Mouse (Mus musculus): ENCODE measurements around the gene Dlx6. TPM values are rescaled to one million over a fixed set of nuclear protein-coding genes. Genes with fewer than 3 reads are reported as not detected.

Dlx6 gene
- not detected for polyA plus RNA-seq (2012; fragmentation: generic; extraction: Trizol)

GRCm38 (mm10) chr6:6863160-6863870 lies at the start of gene Dlx6:
TSS of gene Dlx6 (plus strand) at chr6:6863334.
- Histone ChIP-seq H3K36me3 (ENCODE audit: control insufficient read depth, insufficient read depth) (no peaks in the 10 kb centered on the region), H3K4me2 (ENCODE audit: low read depth) (no peak within 1 kb of the TSS), H3K79me2 (ENCODE audit: control insufficient read depth, insufficient read depth) (no peaks in the 10 kb centered on the region), H3K4me3 (no peak within 1 kb of the TSS), H3ac (ENCODE audit: control insufficient read depth, insufficient read length) (no peak within 1 kb of the TSS), H3K27me3 (ENCODE audit: control insufficient read depth, insufficient read depth, insufficient read length) (peaks cover 48% of the 10 kb centered on the region)
- TF ChIP-seq E2F4 (IDR thresholded peaks at IDR 0.05; ENCODE audit: insufficient read depth) (no peak), MYOG (IDR thresholded peaks at IDR 0.05; ENCODE audit: control insufficient read depth in 1 of 3, insufficient read depth in 1 of 3, insufficient read length in 2 of 3, low read depth in 2 of 3) (no peak)

- TF ChIP-seq CEBPB (IDR thresholded peaks at IDR 0.05; ENCODE audit: insufficient read depth, poor library complexity, severe bottlenecking) (no peak), MYOD1 (IDR thresholded peaks at IDR 0.05; ENCODE audit: control insufficient read depth in 1 of 3, insufficient read length in 2 of 3, low read depth in 2 of 3) (no peak), POLR2A (IDR thresholded peaks at IDR 0.05; ENCODE audit: insufficient read length, low read depth) (no peak), TCF12 (IDR thresholded peaks at IDR 0.05; ENCODE audit: insufficient read depth, poor library complexity, severe bottlenecking) (no peak), MYOG (IDR thresholded peaks at IDR 0.05; ENCODE audit: control insufficient read depth in 1 of 3, insufficient read depth in 1 of 3, insufficient read length in 2 of 3, low read depth in 2 of 3) (no peak), SRF (IDR thresholded peaks at IDR 0.05; ENCODE audit: control insufficient read depth, insufficient read length, low read depth) (no peak), USF1 (IDR thresholded peaks at IDR 0.05; ENCODE audit: low read depth) (no peak), MAX (IDR thresholded peaks at IDR 0.05; ENCODE audit: low read depth) (no peak), REST (IDR thresholded peaks at IDR 0.05; ENCODE audit: insufficient read depth, insufficient read length) (no peak), TCF3 (IDR thresholded peaks at IDR 0.05; ENCODE audit: insufficient read length, low read depth) (no peak), POLR2AphosphoS2 (IDR thresholded peaks at IDR 0.05; ENCODE audit: insufficient read length, low read depth) (no peak), E2F4 (IDR thresholded peaks at IDR 0.05; ENCODE audit: insufficient read depth) (no peak)
- no peak overlapping the region for H3K4me3 ChIP-seq
- H3ac ChIP-seq (ENCODE audit: control insufficient read depth, insufficient read length) = no peak overlapping the region
- H3K4me2 ChIP-seq (ENCODE audit: low read depth) = no peak overlapping the region
- no peaks in the 10 kb centered on the region for H3K27me3 ChIP-seq (ENCODE audit: control insufficient read depth, insufficient read depth, insufficient read length)
- H3K36me3 ChIP-seq (ENCODE audit: control insufficient read depth, insufficient read depth) = no peaks in the 10 kb centered on the region
- no peaks in the 10 kb centered on the region for H3K79me2 ChIP-seq (ENCODE audit: control insufficient read depth, insufficient read depth)
These were observed 46.3 kb upstream of the Dlx6 start for GRCm38 (mm10) chr6:6816821-6817220.

GRCm38 (mm10) chr6:6818036-6818788 lies 44.9 kb upstream of the Dlx6 start:
- Histone ChIP-seq H3K4me3 (no peak overlapping the region), H3K4me2 (ENCODE audit: low read depth) (no peak overlapping the region), H3K36me3 (ENCODE audit: control insufficient read depth, insufficient read depth) (no peaks in the 10 kb centered on the region), H3ac (ENCODE audit: control insufficient read depth, insufficient read length) (no peak overlapping the region), H3K79me2 (ENCODE audit: control insufficient read depth, insufficient read depth) (no peaks in the 10 kb centered on the region), H3K27me3 (ENCODE audit: control insufficient read depth, insufficient read depth, insufficient read length) (no peaks in the 10 kb centered on the region)
- TF ChIP-seq SRF (IDR thresholded peaks at IDR 0.05; ENCODE audit: control insufficient read depth, insufficient read length, low read depth) (no peak), MYOG (IDR thresholded peaks at IDR 0.05; ENCODE audit: control insufficient read depth in 1 of 3, insufficient read depth in 1 of 3, insufficient read length in 2 of 3, low read depth in 2 of 3) (no peak), REST (IDR thresholded peaks at IDR 0.05; ENCODE audit: insufficient read depth, insufficient read length) (no peak), TCF3 (IDR thresholded peaks at IDR 0.05; ENCODE audit: insufficient read length, low read depth) (no peak)

GRCm38 (mm10) chr6:6819134-6819533 lies 44.0 kb upstream of the Dlx6 start:
- no peak overlapping the region for H3K4me2 ChIP-seq (ENCODE audit: low read depth)
- no peaks in the 10 kb centered on the region for H3K27me3 ChIP-seq (ENCODE audit: control insufficient read depth, insufficient read depth, insufficient read length)

More at GRCm38 (mm10) chr6:6819134-6819533, 44.0 kb upstream of the Dlx6 start:
- Histone ChIP-seq H3K36me3 (ENCODE audit: control insufficient read depth, insufficient read depth) (no peaks in the 10 kb centered on the region), H3K79me2 (ENCODE audit: control insufficient read depth, insufficient read depth) (no peaks in the 10 kb centered on the region), H3K4me3 (no peak overlapping the region), H3ac (ENCODE audit: control insufficient read depth, insufficient read length) (no peak overlapping the region)
- TF ChIP-seq POLR2AphosphoS2 (IDR thresholded peaks at IDR 0.05; ENCODE audit: insufficient read length, low read depth) (no peak), USF1 (IDR thresholded peaks at IDR 0.05; ENCODE audit: low read depth) (no peak), CEBPB (IDR thresholded peaks at IDR 0.05; ENCODE audit: insufficient read depth, poor library complexity, severe bottlenecking) (no peak), MAX (IDR thresholded peaks at IDR 0.05; ENCODE audit: low read depth) (no peak), REST (IDR thresholded peaks at IDR 0.05; ENCODE audit: insufficient read depth, insufficient read length) (no peak), TCF3 (IDR thresholded peaks at IDR 0.05; ENCODE audit: insufficient read length, low read depth) (no peak), MYOD1 (IDR thresholded peaks at IDR 0.05; ENCODE audit: control insufficient read depth in 1 of 3, insufficient read length in 2 of 3, low read depth in 2 of 3) (no peak), E2F4 (IDR thresholded peaks at IDR 0.05; ENCODE audit: insufficient read depth) (no peak), MYOG (IDR thresholded peaks at IDR 0.05; ENCODE audit: control insufficient read depth in 1 of 3, insufficient read depth in 1 of 3, insufficient read length in 2 of 3, low read depth in 2 of 3) (no peak), SRF (IDR thresholded peaks at IDR 0.05; ENCODE audit: control insufficient read depth, insufficient read length, low read depth) (no peak), TCF12 (IDR thresholded peaks at IDR 0.05; ENCODE audit: insufficient read depth, poor library complexity, severe bottlenecking) (no peak), POLR2A (IDR thresholded peaks at IDR 0.05; ENCODE audit: insufficient read length, low read depth) (no peak)

Measured in myocyte (in vitro differentiated cells).